Comparison of ENCODE assay signal across 1 mouse cellular context in the genomic region with DNA sequence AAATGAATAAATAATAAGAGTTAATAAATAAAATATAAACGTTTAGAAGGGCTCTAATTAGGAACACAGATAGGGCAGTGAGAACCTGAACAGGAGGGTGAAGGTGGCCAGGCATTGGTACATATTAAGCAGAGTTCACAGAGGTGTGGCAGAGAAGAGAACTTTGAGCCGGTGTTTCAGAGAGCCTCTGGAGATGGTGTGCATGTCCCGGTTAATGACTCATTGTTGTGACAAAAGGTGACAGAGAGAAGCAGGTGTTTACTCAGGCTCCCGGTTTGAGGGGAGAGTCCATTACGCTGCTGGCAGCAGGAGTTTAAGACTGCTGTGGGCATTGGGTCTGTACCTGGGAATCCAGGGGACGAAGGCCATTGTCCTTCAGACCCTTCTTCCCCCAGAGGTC.
TF ChIP-seq lines count a peak whose summit lies in the region.

No protein-coding gene starts in this region.

TF ChIP-seq in myocyte, 11 proteins besides CTCF, POLR2A, EP300 and RAD21:
- TF ChIP-seq REST (IDR thresholded peaks at IDR 0.05; ENCODE audit: insufficient read depth, insufficient read length) (no peak), POLR2AphosphoS2 (IDR thresholded peaks at IDR 0.05; ENCODE audit: insufficient read length, low read depth) (no peak), TCF12 (IDR thresholded peaks at IDR 0.05; ENCODE audit: insufficient read depth, poor library complexity, severe bottlenecking) (no peak), MYOG (IDR thresholded peaks at IDR 0.05; ENCODE audit: control insufficient read depth in 1 of 3, insufficient read depth in 1 of 3, insufficient read length in 2 of 3, low read depth in 2 of 3) (no peak), CEBPB (IDR thresholded peaks at IDR 0.05; ENCODE audit: insufficient read depth, poor library complexity, severe bottlenecking) (no peak), MYOD1 (IDR thresholded peaks at IDR 0.05; ENCODE audit: control insufficient read depth in 1 of 3, insufficient read length in 2 of 3, low read depth in 2 of 3) (peak in 2 of 3 experiments; percentile 27 to 54), SRF (IDR thresholded peaks at IDR 0.05; ENCODE audit: control insufficient read depth, insufficient read length, low read depth) (no peak), USF1 (IDR thresholded peaks at IDR 0.05; ENCODE audit: low read depth) (no peak)
